Mouse (Mus musculus) heart, postnatal 0 days (tissue): ENCODE measurements around the gene Map3k5. TPM values are rescaled to one million over a fixed set of nuclear protein-coding genes. Genes with fewer than 3 reads are reported as not detected.

Source experiments
- ATAC-seq: fragments of 200-750 bp; cut with Nextera tagmentation; 2 replicates; pipeline ENCODE4 v1.8.0; 2017; ENCODE audit warnings: low read depth, moderate number of reproducible peaks, moderate library complexity; ENCODE audit not compliant: insufficient read depth
- DNase-seq: peaks from one replicate; pipeline ENCODE4 v3.0.0-alpha.2; 2016; ENCODE audit warnings: low spot score
- H3K27ac ChIP-seq: fragments of 300-500 bp; sonication (generic); 2 replicates; pipeline ENCODE4 v1.5.1; 2014; ENCODE audit warnings: low read depth, mild to moderate bottlenecking
- H3K27me3 ChIP-seq: fragments of 300-500 bp; sonication (generic); 2 replicates; pipeline ENCODE4 v1.6.1; 2014; ENCODE audit warnings: low read length, mixed read lengths; ENCODE audit not compliant: control insufficient read depth, insufficient read depth
- H3K36me3 ChIP-seq: fragments of 300-500 bp; sonication (generic); replicated peaks from 2 replicates; pipeline ENCODE4 v1.6.1; 2014; ENCODE audit warnings: low read length, mixed read lengths; ENCODE audit not compliant: control insufficient read depth, insufficient read depth
- H3K4me1 ChIP-seq: fragments of 300-500 bp; sonication (generic); 2 replicates; pipeline ENCODE4 v1.6.1; 2014; ENCODE audit warnings: antibody characterized with exemption; ENCODE audit not compliant: control insufficient read depth, insufficient read depth
- H3K4me2 ChIP-seq: fragments of 300-500 bp; sonication (generic); 2 replicates; pipeline ENCODE4 v1.6.1; 2014; ENCODE audit warnings: low read depth, mild to moderate bottlenecking, low read length, moderate library complexity
- H3K4me3 ChIP-seq: fragments of 300-500 bp; sonication (generic); 2 replicates; pipeline ENCODE4 v1.5.1; 2014; ENCODE audit warnings: low read depth, low read length
- H3K9ac ChIP-seq: fragments of 300-500 bp; sonication (generic); replicated peaks from 2 replicates; pipeline ENCODE4 v1.6.1; 2014; ENCODE audit warnings: low read depth, low read length, mixed read lengths
- H3K9me3 ChIP-seq: fragments of 300-500 bp; sonication (generic); replicated peaks from 2 replicates; pipeline ENCODE4 v1.6.1; 2016; ENCODE audit warnings: low read length; ENCODE audit not compliant: control insufficient read depth
- CTCF ChIP-seq: IDR thresholded peaks from 2 replicates; pipeline ENCODE4 v1.5.1; 2016; ENCODE audit warnings: antibody characterized with exemption, control low read depth, low read depth
- EP300 ChIP-seq: IDR thresholded peaks from 2 replicates; pipeline ENCODE4 v1.6.1; 2016; ENCODE audit warnings: antibody characterized with exemption, low read depth
- WGBS: fragments of 180-500 bp; shearing (Covaris S2); extraction: QIAGEN DNeasy Blood & Tissue Kit; methylation state at CpG from one replicate; pipeline ENCODE4 v1.1.7; 2014; 5-methylcytosine and 5-hydroxymethylcytosine counted together
- polyA plus RNA-seq: library from polyadenylated mRNA; unstranded; fragments of >200 nt; fragmentation: Nextera tagmentation; extraction: Ambion mirVana; gene quantifications from 2 replicates; pipeline ENCODE4 v1.2.1, GENCODE M21; 2015
- total RNA-seq: library from RNA; depleted of rRNA; stranded (reverse); fragments of >200 nt; gene quantifications from 2 replicates; pipeline ENCODE4 v1.2.3, GENCODE M21; 2014; ENCODE audit warnings: low replicate concordance

Gene Map3k5
- total and polyA plus RNA-seq, 2 experiments from 2014 or later = 2.5 to 10.8 TPM

DNA sequence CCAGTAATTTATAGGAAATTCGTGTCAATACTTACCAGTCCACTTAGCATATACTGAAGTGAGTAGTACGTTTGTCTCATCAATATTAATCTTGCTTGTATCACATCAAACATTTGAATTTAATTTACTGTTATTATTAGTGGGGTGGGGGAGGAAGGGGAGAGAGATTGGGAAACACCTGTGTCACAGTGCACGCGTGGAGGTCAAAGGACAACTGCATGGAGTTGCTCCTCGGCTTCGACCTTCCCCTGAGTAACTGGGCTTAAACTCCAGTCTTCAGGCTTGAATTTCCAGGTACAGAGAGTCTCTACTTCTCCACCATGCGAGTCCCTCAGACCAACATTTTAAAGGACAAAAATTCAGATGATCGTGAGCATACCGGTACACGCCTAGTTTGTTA is 13.2 kb downstream of the Map3k5 start:
- ATAC-seq (no peak), DNase-seq (no peak)
- Histone ChIP-seq H3K36me3 (no peaks in the 10 kb centered on the region), H3K4me1 (peaks cover 10% of the 10 kb centered on the region; the same call in 1 of the 2 replicates), H3K27ac (no peak overlapping the region), H3K27me3 (no peaks in the 10 kb centered on the region), H3K4me3 (no peak overlapping the region), H3K4me2 (no peak overlapping the region), H3K9ac (no peak overlapping the region), H3K9me3 (no peaks in the 10 kb centered on the region)
- TF ChIP-seq CTCF (no peak), EP300 (no peak)
- WGBS = 92% methylated on average over 10 of the region's 10 CpGs

DNA sequence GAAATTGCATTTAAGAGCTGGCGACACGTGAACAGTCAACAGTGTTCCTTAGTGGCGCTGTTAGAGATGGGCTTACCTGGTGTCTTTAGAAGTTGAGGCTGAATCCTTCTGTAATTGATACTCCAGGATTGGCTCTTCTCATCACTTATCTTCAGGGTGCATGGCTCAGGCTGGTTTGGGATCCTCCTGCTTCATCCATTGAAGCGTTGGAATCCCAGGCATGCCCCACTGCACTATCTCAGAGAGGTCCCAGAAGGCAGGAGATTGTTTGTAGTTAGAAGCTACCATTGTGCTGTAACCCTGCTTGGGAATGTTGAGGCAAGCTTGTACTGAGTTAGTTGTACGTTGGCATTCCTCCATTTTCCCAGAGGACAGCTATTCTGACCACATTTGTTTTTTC is 13.6 kb downstream of the Map3k5 start:
- no peak overlapping the region for H3K4me2 ChIP-seq
- peaks cover 14% of the 10 kb centered on the region for H3K4me1 ChIP-seq
- no peaks in the 10 kb centered on the region for H3K27me3 ChIP-seq
- H3K9ac ChIP-seq = no peak overlapping the region
- no peak overlapping the region for H3K4me3 ChIP-seq
- no peaks in the 10 kb centered on the region for H3K9me3 ChIP-seq
- DNase-seq (no peak), ATAC-seq (no peak)
- no peak overlapping the region for H3K27ac ChIP-seq
- H3K36me3 ChIP-seq = no peaks in the 10 kb centered on the region
- WGBS = 86% methylated on average over 5 of the region's 5 CpGs
- TF ChIP-seq EP300 = no peak
- no peak for TF ChIP-seq CTCF

DNA sequence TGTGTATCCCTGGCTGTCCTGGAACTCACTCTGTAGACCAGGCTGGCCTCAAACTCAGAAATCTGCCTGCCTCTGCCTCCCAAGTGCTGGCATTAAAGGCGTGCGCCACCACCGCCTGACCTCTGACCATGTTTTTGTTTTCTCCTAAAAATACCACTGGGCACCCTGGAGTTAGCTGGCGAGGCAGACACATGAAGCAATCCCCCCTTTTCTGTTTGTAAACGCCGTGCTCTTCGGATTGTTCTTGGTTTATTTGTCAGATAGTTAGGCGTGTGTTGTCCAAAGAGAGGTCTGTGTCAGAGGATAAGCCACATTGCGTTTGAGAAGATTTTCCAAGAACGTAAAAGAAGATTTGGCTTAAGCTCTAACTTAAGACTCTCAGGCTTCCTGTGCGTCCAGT is 14.1 kb downstream of the Map3k5 start:
- H3K4me1 ChIP-seq = peaks cover 14% of the 10 kb centered on the region
- no peak overlapping the region for H3K4me3 ChIP-seq
- DNase-seq (no peak), ATAC-seq (no peak)
- H3K9me3 ChIP-seq = no peaks in the 10 kb centered on the region
- no peak overlapping the region for H3K9ac ChIP-seq
- H3K36me3 ChIP-seq = no peaks in the 10 kb centered on the region
- 92% methylated on average over 11 of the region's 11 CpGs for WGBS
- TF ChIP-seq CTCF = no peak
- TF ChIP-seq EP300 = no peak
- H3K27me3 ChIP-seq = no peaks in the 10 kb centered on the region
- no peak overlapping the region for H3K4me2 ChIP-seq
- H3K27ac ChIP-seq = no peak overlapping the region

DNA sequence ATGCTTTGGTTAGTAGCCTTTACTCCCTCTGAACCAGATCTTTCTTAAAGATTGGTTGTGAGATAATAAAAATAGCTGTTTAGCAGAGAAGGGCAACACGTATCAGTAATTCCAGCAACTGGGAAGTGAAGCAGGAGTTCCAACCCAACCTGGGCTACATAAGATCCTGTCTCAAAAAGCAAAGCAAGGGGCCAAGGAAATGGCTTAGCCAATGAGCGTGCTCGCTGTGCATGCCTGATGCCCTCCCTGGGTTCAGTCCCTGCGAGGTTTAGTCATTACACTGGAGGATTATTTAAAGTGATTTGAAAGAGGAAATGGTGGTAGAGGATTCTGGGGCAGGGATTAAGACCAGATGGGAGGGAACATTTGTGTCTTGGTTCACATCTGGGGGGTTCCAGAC is 14.8 kb downstream of the Map3k5 start:
- no peaks in the 10 kb centered on the region for H3K27me3 ChIP-seq
- 92% methylated on average over 4 of the region's 4 CpGs for WGBS
- ATAC-seq = no peak
- H3K4me1 ChIP-seq = peaks cover 14% of the 10 kb centered on the region
- H3K4me2 ChIP-seq = no peak overlapping the region
- H3K27ac ChIP-seq = no peak overlapping the region
- no peaks in the 10 kb centered on the region for H3K36me3 ChIP-seq
- DNase-seq = no peak
- H3K9ac ChIP-seq = no peak overlapping the region
- H3K4me3 ChIP-seq = no peak overlapping the region
- H3K9me3 ChIP-seq = no peaks in the 10 kb centered on the region
- no peak for TF ChIP-seq CTCF

DNA sequence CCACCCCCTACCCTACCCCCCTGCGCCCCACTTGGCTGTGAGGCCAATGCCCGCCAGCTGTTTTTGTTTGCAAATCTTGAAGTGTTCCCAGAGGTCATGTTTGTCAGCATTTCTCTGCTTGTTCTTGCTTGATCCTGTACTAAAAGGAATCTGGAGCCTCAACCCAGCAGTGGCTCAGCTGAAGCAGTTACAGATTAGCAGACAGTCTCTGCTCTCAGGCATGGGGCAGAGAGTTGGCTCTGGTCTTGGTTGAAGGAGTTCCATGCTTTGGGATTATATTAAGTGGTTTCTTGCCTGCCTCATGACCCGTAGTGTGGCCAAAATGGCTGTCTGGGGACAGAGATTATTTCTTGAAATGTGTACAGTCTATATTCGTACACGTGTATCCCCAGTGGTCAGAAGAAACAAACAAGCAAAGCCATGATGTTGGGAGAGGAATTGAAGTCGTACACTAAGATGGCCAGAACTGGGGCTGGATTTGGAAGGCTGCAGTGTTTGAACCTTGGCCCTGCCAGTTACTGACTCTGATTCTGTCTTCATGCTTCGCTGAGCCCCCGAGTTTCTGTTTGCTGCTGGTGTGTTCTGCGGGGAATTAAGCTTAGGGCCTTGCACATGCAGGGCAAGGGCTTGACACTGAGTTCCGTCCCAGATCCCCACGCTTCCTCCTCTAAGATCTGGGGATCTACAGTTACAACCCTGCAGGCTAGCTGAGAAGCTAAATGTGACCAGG is 18.9 kb downstream of the Map3k5 start:
- TF ChIP-seq CTCF = no peak
- TF ChIP-seq EP300 = no peak
- Histone ChIP-seq H3K27me3 (no peaks in the 10 kb centered on the region), H3K9me3 (no peaks in the 10 kb centered on the region), H3K27ac (no peak overlapping the region), H3K4me1 (peaks cover 37% of the 10 kb centered on the region), H3K36me3 (no peaks in the 10 kb centered on the region), H3K4me2 (no peak overlapping the region), H3K9ac (no peak overlapping the region), H3K4me3 (no peak overlapping the region)
- WGBS = 86% methylated on average over 11 of the region's 11 CpGs
- ATAC-seq = no peak
- DNase-seq = no peak

DNA sequence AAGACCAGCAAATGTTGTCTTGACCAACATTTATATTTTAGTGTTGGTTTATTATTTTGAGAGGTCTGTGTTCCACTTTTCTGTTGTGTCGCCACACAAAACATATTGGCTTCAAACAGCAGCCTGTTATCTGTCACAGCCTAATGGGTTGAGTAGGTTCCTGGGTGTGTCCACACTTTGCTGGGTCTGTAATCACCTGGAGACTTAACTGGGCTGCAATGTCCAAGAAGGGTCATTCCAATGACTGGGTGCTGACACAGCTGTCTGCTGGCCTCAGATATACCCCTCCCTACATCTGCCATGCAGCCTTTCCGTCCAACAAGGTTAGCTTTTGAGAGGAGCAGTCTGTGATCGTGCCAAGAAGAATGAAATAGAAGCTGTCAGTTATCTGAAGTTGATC is 20.3 kb downstream of the Map3k5 start:
- Histone ChIP-seq H3K4me2 (no peak overlapping the region), H3K36me3 (no peaks in the 10 kb centered on the region), H3K4me3 (no peak overlapping the region), H3K4me1 (peaks cover 38% of the 10 kb centered on the region), H3K9ac (no peak overlapping the region), H3K9me3 (no peaks in the 10 kb centered on the region), H3K27ac (no peak overlapping the region), H3K27me3 (no peaks in the 10 kb centered on the region)
- DNase-seq (no peak), ATAC-seq (no peak)
- WGBS = 55% methylated on average over 3 of the region's 3 CpGs
- TF ChIP-seq EP300 = no peak
- TF ChIP-seq CTCF = no peak
